Mouse (Mus musculus) retina, embryonic 14.5 days (tissue): ENCODE measurements at regions not wholly inside any gene's neighbourhood (a gene's known extent, or its start where the extent isn't known, plus 50 kb on each side); places are given as distances from the start of the nearest gene placed in this dataset.

Source experiments
- DNase-seq: peaks from one replicate; pipeline ENCODE4 v3.0.0-alpha.2; 2015; ENCODE audit warnings: low spot score

- DNase-seq, result no peak
Measured at GRCm38 (mm10) chr4:81512396-81512795, 69.8 kb upstream of the Mpdz start.

- DNase-seq, result no peak
Measured at GRCm38 (mm10) chr4:81508776-81509175, 66.2 kb upstream of the Mpdz start.

GRCm38 (mm10) chr4:81506841-81507240 is 64.2 kb upstream of the Mpdz start:
- no peak for DNase-seq

GRCm38 (mm10) chr4:81506306-81506705 is 63.7 kb upstream of the Mpdz start:
- no peak for DNase-seq

- no peak for DNase-seq
Measured at GRCm38 (mm10) chr4:81505096-81505495, 62.5 kb upstream of the Mpdz start.

- no peak for DNase-seq
Measured at GRCm38 (mm10) chr4:81503941-81504340, 61.3 kb upstream of the Mpdz start.

- DNase-seq, result no peak
Measured at GRCm38 (mm10) chr4:81501802-81502201, 59.2 kb upstream of the Mpdz start.

GRCm38 (mm10) chr4:81498133-81498532 is 55.5 kb upstream of the Mpdz start:
- DNase-seq, result peak; percentile 54

- DNase-seq, result no peak
Measured at GRCm38 (mm10) chr4:81492811-81493210, 50.2 kb upstream of the Mpdz start.
